Mouse (Mus musculus): Measurements from ENCODE around the gene Rnf151.

DNA sequence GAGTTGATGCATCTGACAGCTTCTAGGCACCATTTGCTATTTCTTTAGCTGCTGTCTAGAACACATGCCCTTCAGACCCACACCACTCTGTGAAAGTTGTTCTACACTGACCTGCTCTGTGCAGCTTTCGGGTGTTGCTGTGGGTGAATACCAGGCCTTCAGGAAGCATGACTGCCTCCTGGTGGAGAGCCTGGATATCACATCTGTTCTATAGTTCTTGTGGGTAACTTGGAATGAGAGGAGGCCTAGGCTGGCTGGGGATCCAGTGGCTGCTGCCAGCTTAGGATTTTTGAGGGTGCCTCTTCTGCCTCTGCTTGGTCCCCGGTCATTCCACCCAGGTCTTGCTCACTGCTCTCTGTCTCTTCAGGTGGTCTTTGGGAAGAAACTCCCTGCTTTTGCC, 41.7 kb downstream of the Rnf151 start:
- TF ChIP-seq CTCF (IDR thresholded peaks at IDR 0.05; ENCODE audit: insufficient read depth, low read depth, low read length): no peak; the same call in 1 of the 2 replicates
- TF ChIP-seq POLR2A (IDR thresholded peaks at IDR 0.05; ENCODE audit: insufficient read depth, low read depth, low read length): no peak
